Mouse (Mus musculus) T-helper 1 cell (primary cell): ENCODE measurements around the gene Myh9.
"Not testable (repeated sequence)": the region's sequence is repeated elsewhere in the genome, so short reads cannot be mapped to it uniquely, and the experiment has no call there.

Experiments used
- in situ Hi-C: fragments of 300-600 bp; cut with MboI, MseI; formaldehyde crosslinking; loops from one replicate; pipeline ENCODE4 v1.15.1; 2025; ENCODE audit warnings: high pct_unique_total_duplicates

The Myh9 gene

DNA sequence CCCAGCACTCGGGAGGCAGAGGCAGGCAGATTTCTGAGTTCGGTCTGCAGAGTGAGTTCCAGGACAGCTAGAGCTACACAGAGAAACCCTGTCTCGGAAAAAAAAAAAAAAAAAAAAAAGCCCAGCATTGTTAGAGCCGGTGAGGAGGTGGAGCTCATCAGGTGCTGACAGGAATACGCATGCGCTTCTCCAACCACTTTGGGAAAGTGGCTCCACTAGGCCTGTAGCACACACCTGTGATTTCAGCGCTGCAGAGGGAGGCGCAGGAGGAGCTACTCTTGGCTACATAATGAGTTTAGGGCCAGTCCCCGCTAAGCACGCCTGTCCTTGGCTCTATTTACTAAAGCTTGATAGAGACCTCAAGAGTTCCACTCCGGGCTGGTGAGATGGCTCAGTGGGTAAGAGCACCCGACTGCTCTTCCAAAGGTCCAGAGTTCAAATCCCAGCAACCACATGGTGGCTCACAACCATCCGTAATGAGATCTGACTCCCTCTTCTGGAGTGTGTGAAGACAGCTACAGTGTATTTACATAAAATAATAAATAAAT lies 1.6 kb upstream of the Myh9 start:
- in situ Hi-C loops = not testable (repeated sequence)

GRCm38 (mm10) chr15:77843046-77843445 lies 1.1 kb upstream of the Myh9 start:
- in situ Hi-C loops = no loop called here

DNA sequence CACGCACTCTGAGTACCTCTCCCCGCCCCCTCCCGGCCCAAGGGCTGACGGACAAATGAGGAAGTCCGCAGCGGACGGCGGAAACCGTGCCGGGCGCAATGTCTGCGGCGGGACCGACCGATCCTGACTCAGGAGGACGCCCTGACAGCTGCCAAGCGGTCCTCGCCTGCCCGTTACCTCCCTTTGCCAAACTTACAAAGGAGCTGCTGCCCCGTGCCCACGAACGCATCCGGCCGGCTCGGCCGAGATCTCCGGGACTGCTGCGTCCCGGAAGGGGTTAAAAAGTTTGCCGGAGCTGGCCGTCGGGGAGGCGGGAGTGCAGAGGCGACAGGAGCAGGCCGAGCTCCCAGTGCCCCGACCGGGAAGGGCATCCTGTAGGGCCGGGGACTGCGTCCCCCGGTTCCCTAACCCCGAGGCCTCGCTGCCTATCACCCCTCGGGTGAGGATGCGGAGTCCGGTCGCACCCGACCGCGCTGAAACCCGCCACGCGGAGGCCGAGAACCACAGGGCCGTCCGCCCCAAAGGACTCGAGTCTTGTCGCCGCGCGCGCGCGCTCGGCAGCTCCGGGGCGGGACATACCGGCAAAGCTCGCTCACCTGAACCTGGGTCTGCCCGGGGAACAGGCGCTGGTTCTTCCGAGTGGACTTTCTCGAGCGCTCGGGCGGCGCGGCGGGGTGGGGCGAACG lies 471 bp downstream of the Myh9 start:
- in situ Hi-C loops = no loop called here

DNA sequence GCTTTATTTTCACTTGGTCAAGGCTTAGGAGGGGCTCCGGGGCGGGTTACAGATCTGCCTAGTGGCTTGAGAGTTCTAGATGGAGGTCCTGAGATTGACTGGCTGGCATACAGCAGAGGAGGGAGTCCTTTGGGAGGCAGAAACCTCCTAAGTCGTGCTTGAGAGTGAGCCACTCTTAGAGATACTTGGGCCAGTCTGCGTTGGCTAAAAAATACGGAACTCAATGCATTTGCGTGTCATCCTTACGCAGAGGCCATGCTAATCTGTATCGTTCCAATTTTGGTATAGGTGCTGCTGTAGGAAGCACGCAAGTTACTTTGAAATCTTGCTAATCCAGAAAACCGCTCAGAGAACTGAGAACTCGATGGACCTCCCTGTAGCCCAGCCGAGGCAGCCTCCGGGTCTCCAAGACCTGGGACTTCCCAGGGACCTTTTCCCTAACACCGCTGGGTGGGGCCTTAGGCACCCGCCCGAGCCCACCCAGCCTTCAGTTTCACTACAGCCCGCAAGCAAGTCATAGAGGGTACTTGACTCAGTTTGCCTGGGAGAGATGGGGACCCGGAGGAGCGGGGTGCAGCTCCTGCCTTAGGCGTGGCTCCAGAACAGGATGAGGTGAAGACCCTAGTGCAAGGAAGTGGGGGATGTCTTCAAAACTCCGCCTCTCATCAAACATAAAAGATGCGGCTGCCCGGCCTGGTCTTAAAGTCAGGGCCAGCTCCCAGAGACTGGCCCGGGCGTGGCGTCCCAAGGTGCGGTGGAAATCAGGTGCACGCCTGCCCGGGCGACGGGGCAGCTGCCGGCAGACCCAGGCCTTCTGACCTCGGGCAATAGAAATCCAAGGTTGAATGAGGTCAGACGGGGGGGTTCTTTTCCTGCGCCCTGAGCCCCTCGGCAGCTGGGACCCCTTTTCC lies 1.3 kb downstream of the Myh9 start:
- in situ Hi-C loops = no loop called here

GRCm38 (mm10) chr15:77839529-77840286 lies 2.3 kb downstream of the Myh9 start:
- in situ Hi-C loops = loop anchor here (5.0 kb wide), 1 partner anchor 37 kb away; no protein-coding TSS in a partner anchor

GRCm38 (mm10) chr15:77838530-77839387 lies 3.2 kb downstream of the Myh9 start:
- in situ Hi-C loops = loop anchor here (5.0 kb wide), 1 partner anchor 36 kb away; no protein-coding TSS in a partner anchor

- in situ Hi-C loops = loop anchor here (5.0 kb wide), 1 partner anchor 35 kb away; no protein-coding TSS in a partner anchor
These were observed 4.4 kb downstream of the Myh9 start for GRCm38 (mm10) chr15:77837444-77838117.

DNA sequence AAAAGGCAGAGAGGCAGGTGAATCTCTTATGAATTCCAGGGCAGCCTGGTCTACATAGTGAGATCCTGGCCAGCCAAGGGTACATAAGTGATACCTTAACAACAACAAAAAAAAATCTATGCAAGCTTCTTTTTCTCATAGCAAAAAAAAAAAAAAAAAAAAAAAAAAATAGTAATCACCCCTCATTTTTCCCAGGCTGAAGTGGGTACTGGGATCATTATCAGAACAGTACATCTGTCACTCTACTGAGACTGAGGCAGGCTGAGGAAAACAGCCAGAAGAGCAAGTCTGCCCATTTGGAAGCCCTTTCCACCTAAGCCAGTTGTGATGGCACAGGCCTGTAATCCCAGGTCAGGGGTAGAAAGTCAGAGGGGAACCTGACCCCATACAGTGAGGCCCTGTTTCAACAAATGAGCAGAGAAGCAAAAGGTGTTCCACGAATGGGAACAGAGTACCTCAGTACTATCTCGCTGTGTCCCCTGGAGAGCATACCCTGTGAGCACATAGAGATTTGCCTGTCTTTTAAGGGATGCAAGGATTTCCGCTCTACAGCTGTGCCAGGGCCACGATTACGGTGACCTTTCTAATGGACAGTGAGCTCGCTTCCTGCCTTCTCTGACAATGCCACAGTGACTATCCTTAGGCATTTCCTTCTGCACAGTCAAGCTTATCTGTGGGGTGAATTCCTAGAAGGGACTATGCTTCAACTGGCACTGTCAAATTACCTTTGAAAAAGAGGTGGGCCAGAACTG lies 5.1 kb downstream of the Myh9 start:
- in situ Hi-C loops = loop anchor here (5.0 kb wide), 1 partner anchor 35 kb away; no protein-coding TSS in a partner anchor

GRCm38 (mm10) chr15:77835930-77836653 lies 5.9 kb downstream of the Myh9 start:
- in situ Hi-C loops = loop anchor here (5.0 kb wide), 1 partner anchor 34 kb away; no protein-coding TSS in a partner anchor

GRCm38 (mm10) chr15:77834336-77835268 lies 7.4 kb downstream of the Myh9 start:
- in situ Hi-C loops = loop anchor here (5.0 kb wide), 1 partner anchor 32 kb away; no protein-coding TSS in a partner anchor

DNA sequence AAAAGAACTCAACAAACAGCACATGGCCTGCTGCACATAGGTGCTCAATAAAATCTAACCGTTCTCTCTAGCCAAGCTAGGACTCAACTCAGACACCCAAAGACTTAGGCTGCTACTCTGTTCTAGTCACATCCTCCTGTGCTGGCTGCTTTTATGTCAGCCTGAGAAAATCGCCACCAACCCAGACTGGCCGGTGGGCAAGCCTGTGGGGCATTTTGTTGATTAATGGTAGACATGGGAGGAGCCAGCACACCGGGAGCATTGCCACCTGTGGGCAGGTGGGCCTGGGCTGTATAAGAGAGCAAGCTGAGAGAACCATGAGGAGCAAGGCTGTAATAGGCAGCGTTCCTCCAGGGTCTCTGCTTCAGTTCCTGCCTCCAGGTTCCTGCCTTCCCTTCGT lies 8.2 kb downstream of the Myh9 start:
- in situ Hi-C loops = no loop called here

- in situ Hi-C loops = no loop called here
These were observed 8.9 kb downstream of the Myh9 start for GRCm38 (mm10) chr15:77833083-77833482.

GRCm38 (mm10) chr15:77832458-77832904 lies 9.5 kb downstream of the Myh9 start:
- in situ Hi-C loops = no loop called here

DNA sequence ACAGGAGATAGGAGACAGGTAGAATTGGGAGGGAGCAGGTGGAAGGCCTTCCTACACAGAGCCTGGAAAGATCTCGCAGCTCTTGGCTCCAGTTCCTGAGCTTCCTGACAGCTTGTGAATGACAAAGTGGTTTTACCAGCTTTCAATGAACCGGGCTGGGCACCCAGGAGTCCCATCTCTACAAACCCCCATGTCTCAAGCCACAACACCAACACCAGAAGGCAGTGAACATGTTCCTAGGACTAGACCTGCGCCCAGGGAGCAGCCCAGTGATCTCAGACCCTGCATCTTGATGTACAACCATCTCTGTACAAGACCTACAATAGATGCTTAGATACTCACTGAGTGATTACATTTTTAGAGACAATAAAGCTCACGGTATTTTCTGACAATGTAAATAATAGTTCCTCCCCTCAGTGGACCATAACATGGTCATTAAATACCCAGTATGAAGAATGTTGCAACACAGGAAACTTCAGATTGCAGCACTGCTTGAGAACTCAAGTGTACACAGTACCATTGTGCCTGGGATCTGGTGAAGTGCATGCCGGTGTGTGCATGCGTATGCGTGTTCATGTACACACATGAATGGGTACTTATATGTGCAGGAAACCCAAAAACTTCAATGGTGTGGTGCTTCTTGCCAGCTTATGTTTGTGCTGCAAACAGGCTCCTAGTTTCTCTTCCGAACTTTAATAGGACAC lies 10.1 kb downstream of the Myh9 start:
- in situ Hi-C loops = no loop called here

DNA sequence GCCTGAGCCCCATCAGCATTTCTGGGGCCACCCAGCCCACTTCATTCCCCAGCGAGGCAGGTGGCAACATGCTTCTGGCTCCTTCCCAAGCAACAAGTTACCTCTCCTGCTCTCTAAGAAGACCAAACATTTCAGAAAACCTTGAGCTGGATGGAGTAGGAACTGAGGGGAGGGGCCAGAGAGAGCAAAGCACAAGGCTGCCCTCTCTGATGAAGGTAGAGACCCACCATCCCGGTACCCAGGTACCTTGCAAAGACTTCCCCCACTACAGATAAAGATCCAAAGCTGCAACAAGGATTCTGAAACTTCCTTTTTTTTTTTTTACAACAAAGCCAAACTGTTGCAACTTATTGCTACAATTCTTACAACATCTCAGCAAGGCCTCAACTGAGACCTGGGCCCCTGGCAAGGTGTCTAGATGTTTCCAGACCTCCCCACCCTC lies 10.8 kb downstream of the Myh9 start:
- in situ Hi-C loops = no loop called here

GRCm38 (mm10) chr15:77830481-77831137 lies 11.4 kb downstream of the Myh9 start:
- in situ Hi-C loops = no loop called here
